ENCODE assay signal across 1 mouse cellular context in the genomic region with DNA sequence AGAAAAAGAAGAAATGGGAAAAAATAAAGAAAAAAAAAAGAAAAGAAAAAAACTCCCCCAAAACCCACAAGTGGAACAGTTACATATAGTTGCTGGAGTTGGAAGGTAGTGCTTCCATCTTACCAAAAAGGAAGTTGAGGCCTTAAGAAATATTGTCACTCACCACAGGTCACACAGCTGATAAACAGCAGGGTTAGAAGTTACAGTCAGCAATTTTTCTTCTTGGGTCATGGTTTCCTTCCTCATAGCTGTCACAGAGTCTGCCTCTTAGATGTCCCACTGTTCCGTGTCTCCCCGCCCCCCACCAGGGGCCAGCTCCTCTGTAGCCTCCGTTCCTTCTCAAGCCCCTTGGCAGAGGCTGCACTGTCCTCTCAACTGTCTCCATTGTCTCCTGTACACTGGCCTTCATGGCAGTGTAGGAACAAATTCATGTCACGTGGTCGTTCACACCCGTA.
A peak's percentile ranks its signal among the peaks of the same experiment; 100 is the strongest.
TF ChIP-seq lines count a peak whose summit lies in the region.

No protein-coding gene starts in this region.

TF ChIP-seq in MEL, 35 proteins besides CTCF, POLR2A, EP300 and RAD21 (continued from another document):
- TF ChIP-seq BHLHE40 (IDR thresholded peaks at IDR 0.05; ENCODE audit: borderline replicate concordance, low read depth, low read length) (0 out of 2 replicates have a peak, but pooled peaks have one; percentile 29), ETS1 (IDR thresholded peaks at IDR 0.05; ENCODE audit: low read depth, low read length) (peak; percentile 100), POLR2AphosphoS5 (IDR thresholded peaks at IDR 0.05; ENCODE audit: borderline replicate concordance, low read depth, low read length) (no peak), TBP (IDR thresholded peaks at IDR 0.05; ENCODE audit: low read depth, low read length) (peak; percentile 57; the same call in 1 of the 2 replicates), USF2 (IDR thresholded peaks at IDR 0.05; ENCODE audit: borderline replicate concordance in 1 of 2, insufficient read depth in 1 of 2, low read depth in 1 of 2, low read length in 2 of 2) (peak in 1 of 2 experiments; percentile 31; a peak in 1 of 4 replicates), ELF1 (IDR thresholded peaks at IDR 0.05; ENCODE audit: low read depth, low read length) (peak; percentile 40; the same call in 1 of the 2 replicates), TCF12 (IDR thresholded peaks at IDR 0.05; ENCODE audit: low read depth, low read length) (peak; percentile 47; the same call in 1 of the 2 replicates), MAX (IDR thresholded peaks at IDR 0.05; ENCODE audit: low read length) (peak; percentile 80), MYC (IDR thresholded peaks at IDR 0.05; ENCODE audit: low read depth, low read length) (peak; percentile 82), MXI1 (IDR thresholded peaks at IDR 0.05; ENCODE audit: low read depth, low read length) (peak; percentile 82)
